ENCODE assay signal across 10 mouse cellular contexts in the genomic region with DNA sequence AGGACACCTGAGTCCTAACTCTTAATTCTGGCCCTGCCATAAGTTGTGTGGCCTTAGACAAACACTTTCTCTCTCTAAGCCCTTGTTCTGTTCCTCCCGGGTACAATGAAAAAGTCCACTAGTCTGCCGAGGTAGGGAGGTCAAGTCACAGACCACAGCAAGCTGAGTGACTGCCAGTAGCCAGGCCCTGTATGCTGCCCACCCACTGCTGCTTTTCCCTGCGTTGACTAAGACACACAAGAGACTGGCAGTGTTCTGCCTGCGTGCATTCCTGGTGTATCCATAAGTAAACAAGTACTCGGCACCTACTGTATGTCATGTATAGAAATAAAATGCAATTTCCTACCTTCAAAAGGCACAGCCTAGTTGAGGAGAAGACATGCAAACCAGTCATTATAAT. TPM values are rescaled to one million over a fixed set of nuclear protein-coding genes. Genes with fewer than 3 reads are reported as not detected.
DNase-seq lines count a peak whose midpoint lies in the region; ATAC-seq lines count a peak whose summit lies in the region.
"Had no signal": no experiment of that assay in that cellular context is flagged by ENCODE, and none has a peak within 500 bp of the region (broad histone marks: within the 10 kb centered on the region; RNA-seq: fewer than 3 reads in every experiment).

No protein-coding gene starts in this region.

- 32% methylated on average over 5 of the region's 5 CpGs for WGBS in heart, embryonic 13.5 days
- WGBS in forebrain, embryonic 13.5 days: 37% methylated on average over 5 of the region's 5 CpGs
- 28% methylated on average over 5 of the region's 5 CpGs for WGBS in limb, embryonic 12.5 days

- peaks cover 86% of the 10 kb centered on the region for H3K27me3 ChIP-seq in heart, embryonic 13.5 days (replicated peaks)
- peaks cover 34% of the 10 kb centered on the region for H3K27me3 ChIP-seq in forebrain, embryonic 13.5 days
- H3K27me3 ChIP-seq in limb, embryonic 12.5 days: peaks cover 52% of the 10 kb centered on the region

- H3K4me3 ChIP-seq in heart, embryonic 13.5 days: peak overlapping the region; percentile 74
- peak overlapping the region; percentile 86 for H3K4me3 ChIP-seq in forebrain, embryonic 13.5 days
- H3K4me3 ChIP-seq in limb, embryonic 12.5 days (replicated peaks): peak overlapping the region; percentile 85
- H3K4me3 ChIP-seq: heart, adult 2 months had no signal

- no peak for ATAC-seq in heart, embryonic 13.5 days (ENCODE audit: extremely low read depth, insufficient number of reproducible peaks, low FRiP score, low TSS enrichment)
- ATAC-seq in forebrain, embryonic 13.5 days: no peak
- no peak for ATAC-seq in limb, embryonic 12.5 days (ENCODE audit: insufficient number of reproducible peaks, insufficient read depth, low FRiP score, low TSS enrichment, low read depth)

- H3K4me1 ChIP-seq in heart, embryonic 13.5 days: peaks cover 24% of the 10 kb centered on the region
- peaks cover 49% of the 10 kb centered on the region for H3K4me1 ChIP-seq in forebrain, embryonic 13.5 days
- peaks cover 31% of the 10 kb centered on the region for H3K4me1 ChIP-seq in limb, embryonic 12.5 days (replicated peaks)

- no peaks in the 10 kb centered on the region for H3K9me3 ChIP-seq in heart, embryonic 13.5 days
- H3K9me3 ChIP-seq in forebrain, embryonic 13.5 days (replicated peaks): no peaks in the 10 kb centered on the region
- no peaks in the 10 kb centered on the region for H3K9me3 ChIP-seq in limb, embryonic 12.5 days
- H3K9me3 ChIP-seq: liver, embryonic 15.5 days had no signal

- DNase-seq in heart, postnatal 25 days (ENCODE audit: low spot score): no peak
- DNase-seq in brain, adult 2 months (ENCODE audit: low read depth, low spot score): peak; percentile 33
- DNase-seq in right cerebral cortex, adult 2 months (ENCODE audit: low spot score in 2 of 2): no peak
- no peak for DNase-seq in layer of hippocampus, postnatal 36 days
- DNase-seq in right cerebral cortex, postnatal 14 days: no peak
- DNase-seq: heart, adult 2 months had no signal

- intact Hi-C loops in heart, postnatal 25 days (cut with DNase I): no loop called here

- no peaks in the 10 kb centered on the region for H3K36me3 ChIP-seq in heart, embryonic 13.5 days
- peaks cover 18% of the 10 kb centered on the region for H3K36me3 ChIP-seq in forebrain, embryonic 13.5 days (ENCODE audit: poor library complexity, severe bottlenecking)
- peaks cover 15% of the 10 kb centered on the region for H3K36me3 ChIP-seq in limb, embryonic 12.5 days
- H3K36me3 ChIP-seq: liver, embryonic 15.5 days had no signal

- H3K4me2 ChIP-seq in heart, embryonic 13.5 days: peak overlapping the region; percentile 97
- H3K4me2 ChIP-seq in forebrain, embryonic 13.5 days: peak overlapping the region; percentile 74
- H3K4me2 ChIP-seq in limb, embryonic 12.5 days: peak overlapping the region; percentile 71

- H3K9ac ChIP-seq in heart, embryonic 13.5 days: peak overlapping the region; percentile 87; the same call in 1 of the 2 replicates
- peak overlapping the region; percentile 98; the same call in 1 of the 2 replicates for H3K9ac ChIP-seq in forebrain, embryonic 13.5 days
- H3K9ac ChIP-seq in limb, embryonic 12.5 days (replicated peaks): no peak overlapping the region; the same call in 1 of the 2 replicates
- H3K9ac ChIP-seq: liver, embryonic 15.5 days had no signal

- no peak overlapping the region for H3K27ac ChIP-seq in heart, embryonic 13.5 days (replicated peaks)
- H3K27ac ChIP-seq in forebrain, embryonic 13.5 days: no peak overlapping the region
- H3K27ac ChIP-seq in limb, embryonic 12.5 days: no peak overlapping the region; the same call in 1 of the 2 replicates
- H3K27ac ChIP-seq: heart, adult 2 months; liver, embryonic 15.5 days had no signal

RNA-seq across cellular contexts. Expression of a gene that starts 0.8 kb away (rescaled TPM):
- 1.4 and 1.6 TPM in 2 replicates for polyA plus RNA-seq in heart, embryonic 13.5 days (2015; fragmentation: Nextera tagmentation; extraction: Ambion mirVana)
- total RNA-seq in heart, postnatal 25 days (2021): under 1 TPM in 1 of 2 experiments, not detected in 1; 0.05 TPM
- 23.1 and 26.2 TPM in 2 replicates for polyA plus RNA-seq in forebrain, embryonic 13.5 days (2015; fragmentation: Nextera tagmentation; extraction: Ambion mirVana)
- polyA plus RNA-seq in limb, embryonic 12.5 days (2016; fragmentation: Nextera tagmentation; extraction: Ambion mirVana): 7.7 and 9.7 TPM in 2 replicates
- 100 to 1,000 TPM; 106 to 112 TPM for total RNA-seq in layer of hippocampus, postnatal 36 days (2021)

RNA-seq across cellular contexts. Expression of a gene that starts 5.2 kb away (rescaled TPM):
- polyA plus RNA-seq in heart, embryonic 13.5 days (2015; fragmentation: Nextera tagmentation; extraction: Ambion mirVana): 2.7 TPM in 2 replicates
- total RNA-seq in heart, postnatal 25 days (2021): 1 to 10 TPM; 1.3 to 1.4 TPM
- 5.1 TPM in 2 replicates for polyA plus RNA-seq in forebrain, embryonic 13.5 days (2015; fragmentation: Nextera tagmentation; extraction: Ambion mirVana)
- polyA plus RNA-seq in limb, embryonic 12.5 days (2016; fragmentation: Nextera tagmentation; extraction: Ambion mirVana): 6.5 and 6.6 TPM in 2 replicates
- total RNA-seq in layer of hippocampus, postnatal 36 days (2021): 1 to 10 TPM; 2.6 to 3.4 TPM

RNA-seq across cellular contexts. Expression of a gene that starts 13.4 kb away (rescaled TPM):
- polyA plus RNA-seq in heart, embryonic 13.5 days (2015; fragmentation: Nextera tagmentation; extraction: Ambion mirVana): 91.8 and 94.9 TPM in 2 replicates
- 10 to 100 TPM; 23.7 to 24.3 TPM for total RNA-seq in heart, postnatal 25 days (2021)
- 89.1 and 107 TPM in 2 replicates for polyA plus RNA-seq in forebrain, embryonic 13.5 days (2015; fragmentation: Nextera tagmentation; extraction: Ambion mirVana)
- 96.9 and 106 TPM in 2 replicates for polyA plus RNA-seq in limb, embryonic 12.5 days (2016; fragmentation: Nextera tagmentation; extraction: Ambion mirVana)
- 10 to 100 TPM; 28.2 to 29.4 TPM for total RNA-seq in layer of hippocampus, postnatal 36 days (2021)

RNA-seq across cellular contexts. Expression of a gene that starts 22.8 kb away (rescaled TPM):
- 1,372 and 1,500 TPM in 2 replicates for polyA plus RNA-seq in heart, embryonic 13.5 days (2015; fragmentation: Nextera tagmentation; extraction: Ambion mirVana)
- total RNA-seq in heart, postnatal 25 days (2021): 1,000 to 10,000 TPM; 1,042 to 1,257 TPM
- polyA plus RNA-seq in forebrain, embryonic 13.5 days (2015; fragmentation: Nextera tagmentation; extraction: Ambion mirVana): 1,763 and 1,849 TPM in 2 replicates
- 1,474 and 1,563 TPM in 2 replicates for polyA plus RNA-seq in limb, embryonic 12.5 days (2016; fragmentation: Nextera tagmentation; extraction: Ambion mirVana)
- total RNA-seq in layer of hippocampus, postnatal 36 days (2021): 1,000 to 10,000 TPM; 1,811 to 1,865 TPM

RNA-seq across cellular contexts. Expression of a gene that starts 27.0 kb away (rescaled TPM):
- 0.15 and 0.27 TPM in 2 replicates for polyA plus RNA-seq in heart, embryonic 13.5 days (2015; fragmentation: Nextera tagmentation; extraction: Ambion mirVana)
- total RNA-seq in heart, postnatal 25 days (2021): not detected
- 2.1 and 3.1 TPM in 2 replicates for polyA plus RNA-seq in forebrain, embryonic 13.5 days (2015; fragmentation: Nextera tagmentation; extraction: Ambion mirVana)
- 0.91 and 1.3 TPM in 2 replicates for polyA plus RNA-seq in limb, embryonic 12.5 days (2016; fragmentation: Nextera tagmentation; extraction: Ambion mirVana)
- under 1 TPM; 0.43 to 0.65 TPM for total RNA-seq in layer of hippocampus, postnatal 36 days (2021)
- total RNA-seq: heart, adult 2 months had no signal
